Mouse (Mus musculus) spleen, embryonic (tissue): Measurements from ENCODE around the gene Wrap73.

ENCODE experiments used
- CTCF ChIA-PET: fragments of 350-600 bp; sonication (Branson Sonifier 250); formaldehyde crosslinking; loops from one replicate; lab custom pipeline; 2022; lab: Charles Lee

Gene Wrap73

DNA sequence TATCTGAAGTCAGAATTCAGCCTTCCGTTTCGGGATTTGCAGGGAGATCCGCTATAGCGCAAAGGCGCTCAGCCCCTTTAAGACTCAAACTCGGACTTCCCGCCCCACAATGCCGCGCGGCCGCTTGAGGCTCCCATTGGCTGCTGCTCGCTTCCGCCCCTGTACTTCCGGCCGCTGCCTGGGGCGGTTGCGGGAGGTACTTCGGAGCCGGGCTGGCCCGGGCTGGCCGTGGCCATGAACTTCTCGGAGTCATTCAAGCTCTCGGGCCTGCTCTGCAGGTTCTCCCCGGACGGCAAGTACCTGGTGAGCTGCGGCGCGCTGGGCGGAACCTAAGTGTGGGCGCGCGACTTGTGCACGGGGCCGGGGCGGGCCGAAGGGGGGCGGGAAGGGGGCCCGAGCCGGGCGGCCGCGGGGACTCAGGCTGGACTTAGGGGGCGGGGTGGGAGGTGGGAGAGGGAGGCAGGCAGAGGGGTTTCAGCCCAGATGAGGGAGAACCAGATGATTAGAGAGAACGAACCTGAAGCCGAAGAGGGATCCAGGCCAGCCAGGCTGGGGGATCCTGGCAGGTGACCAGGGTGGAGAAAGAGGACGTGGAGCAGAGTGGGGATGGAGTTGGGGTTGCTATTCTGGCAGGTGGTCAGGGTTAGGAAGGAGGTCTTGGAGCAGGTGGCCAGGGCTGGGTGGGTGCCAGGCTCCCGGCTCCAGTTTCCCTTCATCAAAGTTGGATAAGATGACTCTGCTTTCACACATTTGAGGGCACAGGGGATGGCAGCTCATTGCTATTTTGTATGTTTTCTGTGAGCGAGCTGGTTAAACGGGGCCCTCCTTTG is at the start of gene Wrap73:
Gene Wrap73, plus strand, starts transcription at position 162 of the 830 bp plus-strand sequence.
- CTCF ChIA-PET: interaction anchor here (1.1 kb wide), 1 partner anchor 18 kb away, joined by 4 read pairs; the partner anchor contains the start of gene Tprgl

DNA sequence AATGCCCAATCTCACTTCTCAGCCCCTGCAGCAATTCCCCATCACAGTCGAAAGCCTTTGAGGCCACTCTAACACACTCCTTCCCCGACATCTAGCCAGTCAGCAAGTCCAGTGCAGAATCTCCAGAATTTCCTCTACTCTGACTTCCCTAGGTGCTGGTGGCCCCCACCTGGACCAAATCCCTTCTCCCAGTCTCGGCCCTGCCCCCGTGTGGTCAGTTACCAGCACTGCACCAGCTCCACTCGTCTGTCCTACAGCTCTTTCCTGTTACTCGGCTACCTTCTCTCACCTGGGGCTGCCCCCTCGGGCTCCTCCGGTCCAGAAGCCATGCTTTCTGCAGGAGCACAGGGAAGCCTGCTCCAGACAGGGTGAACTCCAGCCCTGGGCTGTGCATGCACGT is 49.0 kb upstream of the Wrap73 start:
- CTCF ChIA-PET: no interaction called here

DNA sequence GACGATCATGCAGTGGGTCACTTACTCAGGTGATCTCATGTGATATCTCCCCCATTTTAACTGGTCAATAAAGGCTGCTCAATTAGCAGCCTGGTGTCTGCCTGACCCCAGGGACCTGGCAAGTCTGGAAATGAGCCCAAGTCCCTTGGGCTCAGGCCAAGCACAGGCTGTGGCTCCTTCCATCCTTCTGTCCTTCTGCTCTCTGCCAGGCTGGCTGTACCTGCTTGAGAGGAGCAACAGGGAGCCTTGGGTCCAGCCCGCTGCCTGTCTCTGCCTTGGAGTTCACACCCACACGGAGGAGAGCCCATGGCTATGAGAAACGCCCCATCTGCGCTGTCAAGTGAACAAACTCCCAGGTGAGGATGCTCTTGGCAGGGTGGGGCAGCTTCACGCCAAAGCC is 46.1 kb upstream of the Wrap73 start:
- CTCF ChIA-PET: no interaction called here

DNA sequence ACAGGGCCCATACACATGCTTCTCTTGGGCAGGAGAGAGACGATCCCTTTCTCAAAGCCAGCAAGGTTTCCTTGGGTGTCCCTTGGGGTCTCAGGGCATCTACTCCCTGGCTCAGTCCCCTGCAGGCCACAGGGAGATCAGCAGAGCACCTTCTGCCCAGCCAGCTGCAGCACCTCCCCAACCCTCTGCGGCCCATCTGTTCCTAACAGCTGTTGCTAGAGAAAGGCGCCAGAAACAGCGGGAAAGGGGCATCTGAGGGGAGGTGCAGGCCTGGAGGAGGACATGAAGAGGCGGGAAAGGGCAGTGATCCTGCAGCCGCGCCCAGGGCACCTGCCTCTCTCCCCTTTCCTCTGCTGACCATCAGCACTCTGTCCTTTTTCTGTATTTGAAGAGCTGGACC is 42.8 kb upstream of the Wrap73 start:
- CTCF ChIA-PET: no interaction called here

DNA sequence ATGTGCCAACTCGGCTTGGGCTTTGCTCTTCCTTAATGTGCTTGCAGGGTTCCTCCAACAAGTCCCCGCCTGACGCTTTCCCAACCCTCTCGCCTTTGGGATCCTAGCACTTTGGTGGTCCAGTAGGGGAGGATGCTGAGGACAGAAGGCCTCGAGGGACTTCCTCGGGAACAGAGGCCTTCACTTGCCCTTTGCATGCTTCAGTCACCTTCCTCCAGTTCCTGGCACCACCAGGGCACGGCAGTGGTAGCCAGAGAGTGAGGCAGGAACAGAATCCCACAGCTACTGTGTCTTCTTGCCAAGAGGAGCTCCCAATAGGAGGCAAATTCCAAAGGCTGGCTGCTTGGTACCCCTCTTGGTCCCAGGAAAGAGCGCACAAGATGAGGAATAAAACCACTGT is 38.8 kb upstream of the Wrap73 start:
- CTCF ChIA-PET: no interaction called here

DNA sequence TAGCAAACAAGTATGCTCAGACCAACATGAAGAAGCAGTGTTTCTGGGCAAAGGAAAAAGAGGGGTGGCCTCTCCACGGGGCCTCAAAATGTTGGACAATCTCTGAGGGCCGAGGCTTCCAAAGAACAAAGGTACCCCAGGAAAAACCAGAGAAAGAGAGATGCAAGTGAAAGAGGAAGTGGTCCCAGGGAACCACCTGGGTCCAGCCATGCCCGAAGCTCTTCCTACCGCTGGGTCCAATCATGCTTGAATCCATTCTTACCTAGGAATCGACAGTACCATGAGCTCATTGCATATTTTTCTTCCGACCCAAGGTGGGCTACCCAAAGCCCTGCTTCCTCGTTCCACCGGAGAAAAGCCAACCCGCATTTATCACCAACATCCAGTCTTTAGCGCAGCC is 38.3 kb upstream of the Wrap73 start:
- CTCF ChIA-PET: no interaction called here

DNA sequence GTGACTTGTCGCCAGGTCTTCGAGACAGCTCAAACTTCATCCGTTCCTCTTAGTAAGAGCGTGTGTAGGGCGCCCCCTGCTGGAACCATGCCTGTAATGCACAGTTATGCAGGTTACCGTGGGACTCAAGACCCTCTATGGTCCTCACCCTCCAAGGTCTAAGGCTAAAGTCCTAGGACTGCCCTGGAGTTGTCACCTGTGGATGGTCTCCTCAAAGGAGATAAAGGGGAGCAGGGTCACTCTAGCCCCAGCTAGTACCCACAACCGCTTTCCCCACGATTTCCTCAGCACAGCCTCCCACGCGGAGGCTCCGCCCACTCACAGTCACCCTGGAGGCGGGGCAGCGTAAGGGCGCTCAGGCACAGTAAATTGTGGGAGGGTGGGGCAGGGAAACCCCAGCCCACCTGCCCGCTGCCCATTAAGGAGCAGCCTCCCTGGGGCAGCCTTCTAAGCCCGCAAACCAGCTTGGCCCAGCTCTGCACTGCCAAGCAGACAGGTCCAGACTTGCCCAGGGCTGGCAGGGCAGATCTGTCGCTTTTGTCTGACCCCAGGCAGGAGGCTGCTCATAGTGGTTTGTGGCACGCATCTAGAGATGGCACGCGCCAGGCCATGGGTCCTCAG is 36.7 kb upstream of the Wrap73 start:
- CTCF ChIA-PET: no interaction called here

DNA sequence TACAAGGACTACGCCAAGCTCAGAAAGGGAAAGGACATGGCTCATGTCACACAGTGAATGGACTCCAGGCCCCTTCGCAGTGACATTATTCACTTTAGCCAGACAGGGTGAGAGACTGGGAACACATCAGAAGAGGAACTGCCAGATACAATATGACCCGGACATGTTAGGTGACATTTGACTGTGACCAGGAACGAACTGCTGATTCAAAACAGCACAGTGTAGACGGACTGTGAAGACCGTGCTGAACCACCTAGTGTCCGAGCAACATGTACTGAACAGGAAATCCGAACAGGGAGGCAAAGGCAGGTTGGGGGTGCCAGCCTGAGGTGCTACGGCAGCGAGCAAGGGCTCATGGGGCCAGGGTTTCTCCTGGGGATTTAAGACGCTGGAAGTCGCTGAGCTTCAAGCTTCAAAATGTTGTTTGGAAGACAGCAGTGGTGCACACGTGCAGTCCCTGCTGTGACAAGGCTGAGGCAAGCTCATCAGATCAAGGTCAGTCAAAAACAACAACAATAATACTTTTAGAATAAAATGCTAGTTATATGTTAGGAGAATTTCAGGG is 35.6 kb upstream of the Wrap73 start:
- CTCF ChIA-PET: no interaction called here

DNA sequence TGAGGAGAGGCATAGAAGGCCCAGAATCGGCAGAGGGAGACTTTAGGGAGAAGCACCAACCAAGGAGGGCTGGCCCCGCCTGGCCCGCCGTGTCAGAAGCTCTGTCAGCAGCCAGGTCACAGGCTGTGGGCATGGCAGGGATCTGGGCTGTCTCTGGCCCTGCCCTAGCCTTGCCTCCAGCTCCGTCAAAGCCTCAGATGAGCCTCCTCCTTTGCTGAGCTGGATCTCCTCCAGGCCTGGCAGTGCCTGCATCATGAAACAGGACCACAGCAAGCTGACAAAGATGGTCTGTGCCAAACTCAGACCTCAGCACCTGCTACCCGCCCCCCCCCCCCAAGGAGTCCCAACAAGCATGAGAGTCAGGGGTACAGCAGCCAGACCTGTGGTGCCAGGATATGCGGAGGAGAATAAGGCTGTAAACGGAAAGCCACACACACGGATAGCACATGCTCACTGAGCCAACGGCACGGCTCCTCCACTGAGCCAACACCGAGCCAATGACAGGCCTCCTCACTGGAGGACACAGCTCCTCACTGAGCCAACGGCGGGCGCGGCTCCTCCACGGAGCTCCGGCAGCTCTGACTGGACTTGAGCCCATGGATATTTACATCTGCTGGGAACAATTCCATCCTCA is 32.8 kb upstream of the Wrap73 start:
- CTCF ChIA-PET: no interaction called here

DNA sequence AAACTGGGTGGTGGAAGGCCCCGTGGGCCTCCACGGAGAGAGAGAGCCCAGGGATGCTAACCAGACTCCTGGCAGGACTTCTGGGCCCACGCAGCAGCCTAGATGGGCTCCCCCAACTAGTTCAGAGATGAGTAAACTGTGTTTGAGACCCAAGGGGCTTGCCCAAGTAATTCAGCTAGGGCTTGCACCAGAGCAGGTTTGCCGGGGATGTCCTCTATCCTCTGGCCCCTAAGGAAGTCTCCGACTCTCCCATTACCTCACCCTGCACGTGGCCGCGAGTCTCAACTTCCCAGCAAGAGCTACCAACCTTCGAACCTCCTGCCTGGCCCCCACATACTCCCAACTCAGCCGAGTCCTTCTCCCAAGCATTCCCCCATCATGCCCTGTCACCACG is 32.3 kb upstream of the Wrap73 start:
- CTCF ChIA-PET: no interaction called here

DNA sequence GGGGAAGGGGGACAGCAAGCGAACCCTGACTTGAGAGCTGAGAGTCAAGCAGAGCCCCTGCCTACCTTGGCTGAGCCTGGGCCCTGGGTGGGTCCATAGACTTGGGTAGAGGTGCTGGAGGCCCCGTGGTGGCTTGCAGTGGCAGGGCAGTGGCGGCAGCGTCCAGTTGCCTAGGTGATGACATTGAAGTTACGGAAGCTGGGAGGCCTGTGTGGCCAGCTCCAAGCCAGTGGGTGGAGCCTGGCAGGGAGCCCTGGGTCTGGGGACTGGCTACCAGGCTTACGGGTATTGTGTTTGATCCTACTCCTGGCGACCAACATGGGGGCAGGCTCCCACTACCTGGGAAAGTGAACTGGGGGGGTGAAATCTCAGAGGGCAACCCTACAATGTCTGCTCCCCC is 25.8 kb upstream of the Wrap73 start:
- CTCF ChIA-PET: no interaction called here

DNA sequence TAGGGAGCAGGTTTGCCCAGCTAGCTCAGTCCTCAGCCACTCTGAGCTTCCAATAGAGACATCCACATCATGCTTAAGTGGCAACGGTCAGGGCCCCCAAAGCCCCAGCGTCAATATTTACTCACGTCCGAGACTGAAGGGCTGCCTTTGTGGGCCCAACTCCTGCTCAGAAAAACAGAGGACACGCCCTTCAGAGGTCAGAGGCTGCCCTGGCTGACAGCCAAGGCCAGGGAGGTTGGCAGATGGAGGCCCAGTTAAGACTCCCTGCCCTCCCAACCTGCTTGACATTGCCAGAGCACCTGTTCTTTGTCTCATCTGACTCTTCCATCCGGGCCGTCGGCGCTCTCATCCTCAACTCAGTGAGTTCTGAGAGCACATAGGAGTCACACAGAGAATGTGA is 23.4 kb upstream of the Wrap73 start:
- CTCF ChIA-PET: no interaction called here

DNA sequence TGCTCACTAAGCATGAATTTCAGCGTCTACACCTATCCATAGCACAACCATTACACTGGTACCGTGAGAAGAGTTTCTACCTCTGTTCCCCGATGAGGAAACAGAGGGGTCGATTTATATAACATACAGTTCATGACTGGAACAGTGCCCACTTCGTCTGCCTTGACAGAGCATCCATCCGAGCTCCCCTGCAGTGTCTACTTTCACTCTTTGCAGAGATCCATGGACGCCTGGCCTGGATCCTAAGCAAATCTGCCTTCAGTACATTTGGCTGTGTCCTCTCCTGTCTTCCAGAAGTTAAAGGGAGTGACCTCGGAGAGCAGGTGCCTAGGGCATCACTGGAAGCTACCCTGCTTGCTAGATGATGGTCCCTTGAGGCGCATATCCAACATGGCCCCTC is 23.0 kb upstream of the Wrap73 start:
- CTCF ChIA-PET: no interaction called here

DNA sequence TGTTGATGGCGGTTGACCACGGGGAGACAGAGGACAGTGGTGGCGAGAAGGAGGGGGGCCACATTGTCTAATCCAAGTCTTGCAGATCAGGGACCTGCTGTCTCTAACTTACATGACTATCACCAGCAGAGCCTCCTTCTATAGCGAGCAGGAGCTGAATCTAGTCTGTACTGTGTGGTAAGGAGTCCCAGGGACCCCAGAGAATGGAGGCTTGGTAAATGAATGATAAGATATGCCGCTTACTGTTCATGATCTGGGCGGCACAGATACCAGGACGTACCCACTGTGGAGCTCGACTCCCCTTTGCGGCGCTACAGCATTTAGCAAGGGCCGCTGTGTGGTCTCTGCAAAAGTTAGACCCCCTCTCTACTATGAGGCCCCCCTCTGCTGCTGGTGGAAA is 20.4 kb upstream of the Wrap73 start:
- CTCF ChIA-PET: no interaction called here

DNA sequence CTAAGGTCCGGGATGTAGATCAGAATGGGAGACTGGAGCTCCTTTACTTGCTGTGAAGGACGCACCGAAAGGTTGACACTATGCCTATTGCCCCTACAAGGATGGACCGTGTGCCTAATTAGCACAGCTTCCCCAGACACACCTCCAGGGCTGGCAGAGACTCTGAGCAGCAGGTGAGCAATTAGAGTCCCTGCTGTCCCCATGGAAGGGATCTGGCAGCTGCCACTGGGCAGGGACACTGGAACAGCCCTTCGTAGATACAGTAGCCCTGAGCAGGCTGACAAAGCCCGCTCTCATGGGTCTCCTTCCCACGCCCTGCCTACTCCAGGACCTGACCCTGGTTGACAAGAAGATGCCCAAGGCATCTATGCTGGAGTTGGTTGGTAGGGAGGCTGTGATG is 19.8 kb upstream of the Wrap73 start:
- CTCF ChIA-PET: no interaction called here

DNA sequence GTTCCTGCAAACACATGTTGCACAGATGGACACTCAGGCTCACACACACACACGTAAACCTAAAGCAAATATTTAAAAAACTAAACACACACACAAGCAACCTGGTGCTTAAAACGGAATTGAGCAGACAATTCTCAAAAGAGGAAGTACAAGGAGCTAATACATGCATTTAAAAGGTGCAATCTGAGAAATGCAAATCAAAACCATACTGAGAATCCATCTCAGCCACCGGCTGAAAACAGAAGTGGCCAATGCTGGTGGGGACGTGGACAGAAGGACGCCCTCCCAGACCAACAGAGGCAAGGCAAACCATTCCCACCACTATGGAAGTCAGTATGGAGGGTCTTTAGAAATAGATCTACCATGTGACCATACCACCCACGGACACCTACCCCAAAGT is 18.6 kb upstream of the Wrap73 start:
- CTCF ChIA-PET: no interaction called here

DNA sequence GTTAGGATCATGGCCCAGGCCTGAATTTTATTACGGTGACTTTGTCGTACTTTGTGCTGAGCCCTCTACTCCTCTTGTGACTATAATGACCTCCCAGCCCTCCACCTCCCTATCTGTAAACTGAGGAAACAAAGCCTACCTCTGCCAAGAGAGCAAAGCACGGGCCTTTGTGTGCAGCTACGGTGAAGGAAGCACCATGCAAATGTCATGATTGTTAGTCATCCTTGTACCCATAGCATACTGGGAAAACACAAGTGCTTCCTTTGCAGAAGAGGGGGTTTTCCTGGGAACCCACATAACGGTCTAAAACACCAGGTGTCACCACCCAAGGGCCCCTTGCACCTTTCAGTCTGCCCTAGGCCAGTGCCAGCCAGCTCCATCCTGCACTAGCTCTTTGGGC is 17.0 kb upstream of the Wrap73 start:
- CTCF ChIA-PET: no interaction called here

DNA sequence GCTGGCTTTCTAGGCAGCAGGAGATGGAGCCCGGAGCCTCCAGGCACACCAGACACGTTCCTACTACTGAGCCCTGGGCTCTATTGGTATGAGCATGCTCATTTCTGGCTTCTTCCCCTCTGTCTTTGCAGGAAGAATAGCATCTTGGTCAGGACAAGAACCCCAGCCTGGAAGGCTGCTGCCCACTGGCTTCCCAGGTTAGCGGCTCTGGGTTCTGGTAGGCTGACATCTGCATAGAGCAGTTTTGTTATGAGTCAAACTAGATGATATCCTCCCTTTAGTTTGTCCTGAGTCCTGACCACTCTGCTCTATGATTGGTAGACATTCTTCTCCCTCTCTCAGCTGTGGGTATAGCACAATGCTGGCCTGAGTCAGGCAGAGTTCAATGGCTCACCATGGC is 14.9 kb upstream of the Wrap73 start:
- CTCF ChIA-PET: no interaction called here

DNA sequence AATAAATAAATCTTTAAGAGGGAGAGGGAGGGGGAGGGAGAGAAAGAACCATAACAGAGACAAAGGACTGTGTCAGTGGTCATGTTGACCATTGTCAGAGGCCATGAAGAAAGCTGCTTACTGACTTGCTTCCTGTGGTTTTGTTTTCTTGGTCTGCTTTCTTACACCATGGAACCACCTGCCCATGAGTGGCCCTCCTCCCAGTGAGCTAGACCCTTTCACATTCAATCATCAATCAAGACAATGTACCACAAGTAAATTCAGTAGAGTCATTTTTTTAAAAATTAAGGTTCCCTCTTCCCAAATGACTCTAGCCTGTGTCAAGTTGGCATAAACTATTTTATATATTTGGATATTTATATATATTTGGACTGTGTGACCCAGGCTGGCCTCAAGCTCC is 12.2 kb upstream of the Wrap73 start:
- CTCF ChIA-PET: no interaction called here

DNA sequence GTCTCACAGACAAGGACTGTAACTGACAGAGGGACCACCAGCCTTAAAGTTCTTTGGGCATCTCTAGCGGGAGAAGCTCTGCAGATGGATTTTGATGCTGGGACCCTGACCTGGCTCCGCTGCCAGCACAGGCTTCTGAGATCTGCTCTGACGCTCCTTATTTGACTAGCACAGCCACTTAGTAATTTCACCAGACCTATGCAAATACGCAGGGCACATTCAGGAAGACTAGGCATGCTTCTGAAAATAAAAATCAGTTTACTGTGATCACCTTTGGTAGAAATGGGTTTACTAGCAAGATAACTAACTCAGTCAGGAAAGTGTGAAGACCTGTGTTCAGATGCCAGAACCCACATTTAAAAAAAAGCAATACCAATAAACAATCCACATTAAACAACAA is 10.3 kb upstream of the Wrap73 start:
- CTCF ChIA-PET: no interaction called here

DNA sequence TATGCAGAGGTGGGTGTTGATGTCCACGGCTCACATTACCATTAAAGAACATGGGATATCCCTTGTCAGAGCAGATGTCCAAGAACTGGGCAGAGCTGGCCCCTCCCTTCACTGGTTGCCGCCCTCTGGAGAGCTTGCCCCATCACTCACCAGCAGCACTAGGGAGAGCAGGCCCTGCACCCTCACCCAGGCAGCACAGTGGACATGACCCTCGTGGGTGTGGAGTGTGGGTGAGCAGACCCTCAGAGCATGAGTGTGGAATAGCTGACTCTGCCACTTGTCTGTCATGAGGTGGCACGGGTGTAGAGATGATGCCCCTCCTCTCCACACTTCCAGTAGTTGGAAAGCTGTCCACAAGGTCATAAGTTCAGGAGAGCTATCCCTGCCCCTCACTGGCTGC is 7.4 kb upstream of the Wrap73 start:
- CTCF ChIA-PET: interaction anchor here (0.6 kb wide), 1 partner anchor 10 kb away, joined by 4 read pairs; no protein-coding TSS in a partner anchor

DNA sequence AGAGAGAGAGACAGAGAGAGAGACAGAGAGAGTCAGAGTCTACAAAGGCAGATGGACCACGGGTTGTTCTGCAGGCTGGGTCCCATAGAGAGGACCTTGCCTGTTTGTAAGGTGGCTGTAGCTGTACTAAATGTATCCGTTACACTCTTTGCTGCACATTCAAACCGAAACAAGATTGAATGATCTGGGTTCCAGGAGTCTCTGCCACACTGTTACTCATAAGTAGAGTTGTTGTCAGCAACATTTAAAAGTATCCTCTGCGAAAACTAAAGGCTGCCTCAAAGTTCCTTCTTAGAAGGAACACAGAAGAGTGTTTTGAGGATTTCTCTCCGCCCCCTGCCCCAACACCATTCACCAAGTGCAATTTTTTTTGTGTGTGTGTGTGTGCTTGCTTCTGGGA is 5.0 kb upstream of the Wrap73 start:
- CTCF ChIA-PET: no interaction called here
